Mouse (Mus musculus): Measurements from ENCODE around the gene Lrrc19.
A peak's percentile ranks its signal among the peaks of the same experiment; 100 is the strongest.
"Not testable (repeated sequence)": the region's sequence is repeated elsewhere in the genome, so short reads cannot be mapped to it uniquely, and the experiment has no call there.

Gene Lrrc19

DNA sequence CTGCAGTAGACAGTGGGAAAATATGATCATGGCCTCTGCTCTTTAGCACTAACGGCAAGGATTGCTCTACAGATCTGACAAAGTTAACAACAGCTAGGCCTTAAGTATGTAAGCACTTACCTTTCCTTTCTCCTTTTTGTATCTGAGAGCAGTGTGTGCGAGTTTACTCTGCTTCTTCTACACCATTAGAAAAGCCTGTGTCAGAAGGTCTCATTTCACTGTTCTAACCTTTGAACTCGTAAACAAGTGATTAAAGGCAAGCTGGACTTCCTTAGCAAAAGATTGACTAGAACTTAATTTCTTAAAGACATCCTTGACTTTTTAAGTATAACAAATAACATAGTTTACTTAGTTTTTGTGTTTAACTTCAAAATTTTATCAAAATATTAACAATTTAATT is at the start of gene Lrrc19:
Gene Lrrc19 (minus strand): TSS at position 225 of the 400 bp plus-strand sequence.
- no peak for DNase-seq (ENCODE audit: inconsistent ontology term)

- DNase-seq (ENCODE audit: inconsistent ontology term) = no peak
Observed at GRCm38 (mm10) chr4:94696368-94696767, 46.4 kb upstream of the Lrrc19 start.

GRCm38 (mm10) chr4:94692175-94692574 is 42.2 kb upstream of the Lrrc19 start:
- DNase-seq (ENCODE audit: inconsistent ontology term) = no peak

- DNase-seq (ENCODE audit: inconsistent ontology term) = no peak
Observed at GRCm38 (mm10) chr4:94691078-94691477, 41.1 kb upstream of the Lrrc19 start.

GRCm38 (mm10) chr4:94689804-94690203 is 39.9 kb upstream of the Lrrc19 start:
- DNase-seq (ENCODE audit: inconsistent ontology term) = not testable (repeated sequence)

DNA sequence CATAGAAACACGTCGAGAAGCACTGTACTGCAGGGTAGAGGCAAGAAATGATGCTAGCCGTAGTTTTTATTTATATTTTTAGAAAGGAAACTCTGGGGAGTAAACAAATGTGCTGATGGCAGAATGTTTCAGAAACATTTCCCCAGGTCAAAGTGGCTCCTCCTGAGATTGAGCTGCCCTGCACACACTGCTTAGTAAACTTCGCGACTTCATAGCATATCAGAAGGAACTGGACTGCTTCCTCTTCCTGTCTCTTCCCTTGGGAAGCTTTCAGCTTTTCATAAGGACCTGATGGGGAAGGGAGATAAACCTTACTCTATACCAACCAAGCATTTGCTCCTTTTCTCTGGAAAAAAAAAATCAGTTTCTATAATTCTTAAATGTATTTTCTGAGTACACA is 33.4 kb upstream of the Lrrc19 start:
- DNase-seq (ENCODE audit: inconsistent ontology term) = no peak

DNA sequence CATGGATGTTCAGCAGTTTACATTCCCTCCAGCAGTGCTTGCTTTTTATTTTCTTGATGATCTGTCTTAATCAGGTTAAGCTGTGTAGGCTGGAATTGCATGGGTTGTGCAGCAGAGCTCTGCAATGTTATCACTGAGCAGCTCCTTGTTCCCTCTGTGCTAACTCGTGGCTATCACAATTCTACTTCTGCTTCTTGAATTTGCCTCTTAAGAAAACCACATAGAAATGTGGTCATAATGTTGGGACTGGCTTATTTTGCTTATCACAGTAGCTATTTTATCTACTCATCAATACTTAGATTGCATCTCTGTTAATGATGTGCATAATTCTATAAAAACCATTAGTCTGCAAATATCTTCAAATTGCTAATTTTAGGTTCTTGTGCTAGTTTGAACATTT is 32.1 kb upstream of the Lrrc19 start:
- DNase-seq (ENCODE audit: inconsistent ontology term) = no peak

DNA sequence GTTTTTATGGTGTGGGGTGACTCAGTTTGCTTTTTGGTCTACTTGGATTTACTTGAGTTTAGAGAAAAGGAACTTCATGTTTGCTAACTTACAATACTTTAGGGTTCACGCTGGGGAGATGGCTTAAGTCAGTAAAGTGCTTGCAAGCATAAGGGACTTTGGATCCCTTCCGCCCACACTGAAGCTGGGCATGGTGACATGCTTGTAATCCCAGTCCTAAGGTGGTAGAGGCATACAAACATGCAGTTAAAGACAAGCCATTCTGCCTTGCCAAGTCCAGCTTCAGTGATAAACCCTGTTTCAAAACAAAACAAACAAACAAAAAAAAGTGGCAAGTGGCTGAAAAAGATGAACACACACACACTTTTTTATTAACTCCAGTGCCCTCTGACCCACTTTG is 31.2 kb upstream of the Lrrc19 start:
- DNase-seq (ENCODE audit: inconsistent ontology term) = no peak

DNA sequence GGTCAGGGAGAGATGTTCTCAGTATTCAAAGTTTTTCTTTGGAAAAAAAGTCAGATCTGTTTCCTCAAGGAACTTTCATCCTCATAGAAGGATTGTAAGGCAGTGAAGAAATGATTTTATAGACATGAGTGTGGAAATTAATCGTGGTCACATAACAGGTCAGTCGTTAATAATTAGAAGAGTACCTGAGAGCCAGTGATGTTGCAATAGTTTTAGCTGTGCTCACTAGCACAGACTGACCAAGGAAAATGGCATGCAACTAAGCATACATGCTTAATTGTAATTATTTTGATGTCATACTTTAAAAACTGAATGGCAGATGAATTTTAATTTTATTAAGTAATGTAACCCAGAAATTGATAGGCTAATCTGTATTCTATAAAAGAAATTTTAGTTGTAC is 30.7 kb upstream of the Lrrc19 start:
- DNase-seq (ENCODE audit: inconsistent ontology term) = no peak

DNA sequence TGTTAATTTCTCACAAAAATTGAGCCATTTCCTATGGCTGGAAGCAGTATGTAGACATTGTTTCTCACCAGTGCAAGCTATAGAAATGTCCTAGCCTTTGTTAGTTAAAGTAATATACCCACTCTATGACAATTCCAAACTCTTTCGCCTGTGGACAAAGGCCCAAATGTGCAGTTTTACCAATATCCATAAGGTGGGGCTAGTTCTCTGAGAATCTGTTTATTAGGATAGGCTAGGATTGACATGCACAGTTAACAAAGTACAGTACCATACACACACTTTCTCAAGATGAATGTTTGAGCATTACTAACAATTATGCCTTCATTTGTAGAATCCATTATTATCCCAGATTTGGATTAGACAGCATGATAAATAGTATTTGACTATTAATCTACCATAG is 19.8 kb upstream of the Lrrc19 start:
- peak; percentile 42 for DNase-seq (ENCODE audit: inconsistent ontology term)

DNA sequence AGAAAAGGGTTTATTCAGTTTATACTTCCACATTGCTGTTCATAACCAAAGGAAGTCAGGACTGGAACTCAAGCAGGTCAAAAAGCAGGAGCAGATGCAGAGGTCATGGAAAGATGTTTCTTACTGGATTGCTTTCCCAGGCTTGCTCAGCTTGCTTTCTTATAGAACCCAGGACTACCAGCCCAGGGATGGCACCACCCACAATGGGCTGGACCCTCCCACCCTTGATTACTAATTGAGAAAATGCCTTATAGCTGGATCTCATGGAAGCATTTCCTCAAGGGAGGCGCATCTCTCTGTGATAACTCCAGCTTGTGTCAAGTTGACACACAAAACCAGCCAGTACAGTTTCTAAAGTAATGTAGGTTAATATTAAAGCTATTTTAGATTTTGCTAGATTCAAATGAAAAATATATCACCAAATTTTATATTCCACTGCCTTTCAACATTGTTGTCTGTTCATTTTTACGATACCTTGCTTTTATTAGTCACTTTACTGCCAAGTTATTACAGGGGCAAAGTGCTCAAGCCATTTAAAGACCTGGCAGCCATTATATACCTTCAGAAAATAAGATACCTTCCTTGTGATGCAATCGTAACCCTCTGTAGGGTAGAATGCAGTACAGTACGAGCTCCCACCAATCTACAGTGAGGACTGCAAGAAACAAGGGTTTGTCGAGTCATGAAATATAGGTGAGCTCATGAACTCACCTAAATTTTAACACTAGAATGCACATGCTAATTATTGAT is 657 bp upstream of the Lrrc19 start:
- DNase-seq (ENCODE audit: inconsistent ontology term) = not testable (repeated sequence)

- DNase-seq (ENCODE audit: inconsistent ontology term) = no peak
Observed at GRCm38 (mm10) chr4:94643141-94643540, 6.8 kb downstream of the Lrrc19 start.

- peak; percentile 7 for DNase-seq (ENCODE audit: inconsistent ontology term)
Observed at GRCm38 (mm10) chr4:94620077-94620476, 29.9 kb downstream of the Lrrc19 start.

- DNase-seq (ENCODE audit: inconsistent ontology term) = no peak
Observed at GRCm38 (mm10) chr4:94614627-94615006, 35.3 kb downstream of the Lrrc19 start.

- DNase-seq (ENCODE audit: inconsistent ontology term) = peak; percentile 98
Observed at GRCm38 (mm10) chr4:94613972-94614626, 35.8 kb downstream of the Lrrc19 start, which contains the start of gene Ift74. Ift74 (plus strand) TSS chr4:94614491.

- no peak for DNase-seq (ENCODE audit: inconsistent ontology term)
Observed at GRCm38 (mm10) chr4:94610339-94610738, 39.6 kb downstream of the Lrrc19 start.

GRCm38 (mm10) chr4:94605591-94605990 is 44.4 kb downstream of the Lrrc19 start:
- no peak for DNase-seq (ENCODE audit: inconsistent ontology term)

DNA sequence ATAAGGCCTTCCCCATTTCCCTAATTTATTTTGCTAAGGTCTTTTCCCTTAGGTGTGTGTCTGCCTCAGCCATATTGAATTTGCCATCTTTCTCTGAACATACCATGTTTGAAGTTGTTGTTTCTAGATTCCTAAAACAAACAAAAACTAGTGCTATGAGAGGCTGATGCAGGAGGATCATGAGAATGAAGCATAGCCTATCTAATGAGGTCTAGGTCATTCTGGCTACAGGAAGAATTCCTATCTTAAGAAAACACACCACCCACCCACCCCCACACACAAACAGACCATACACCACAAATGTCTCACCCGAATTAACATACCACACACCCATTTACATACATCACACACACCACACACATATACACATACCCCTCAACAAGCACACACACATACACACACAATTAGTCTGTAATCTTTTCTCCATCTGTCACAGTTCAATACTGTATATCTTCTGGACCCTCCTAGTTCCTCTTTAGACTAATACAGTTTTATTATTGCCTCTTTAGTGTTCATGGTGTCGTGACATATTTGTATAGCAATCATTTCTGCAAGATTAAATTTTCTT is 45.4 kb downstream of the Lrrc19 start:
- DNase-seq (ENCODE audit: inconsistent ontology term) = no peak

GRCm38 (mm10) chr4:94603031-94603629 is 46.8 kb downstream of the Lrrc19 start, which contains the start of gene Plaa:
Plaa (minus strand) TSS chr4:94603244.
- peak; percentile 97 for DNase-seq (ENCODE audit: inconsistent ontology term)

GRCm38 (mm10) chr4:94602496-94603030 is 47.4 kb downstream of the Lrrc19 start:
- DNase-seq (ENCODE audit: inconsistent ontology term) = no peak

GRCm38 (mm10) chr4:94601395-94601794 is 48.5 kb downstream of the Lrrc19 start:
- DNase-seq (ENCODE audit: inconsistent ontology term) = no peak

GRCm38 (mm10) chr4:94592709-94593108 is 57.2 kb downstream of the Lrrc19 start:
- DNase-seq (ENCODE audit: inconsistent ontology term) = no peak

Data from Muller cell, postnatal 12 days (primary cell).